Mouse (Mus musculus): ENCODE measurements around the gene Ifnar1.
"Not testable (repeated sequence)": the region's sequence is repeated elsewhere in the genome, so short reads cannot be mapped to it uniquely, and the experiment has no call there.

Ifnar1 gene

DNA sequence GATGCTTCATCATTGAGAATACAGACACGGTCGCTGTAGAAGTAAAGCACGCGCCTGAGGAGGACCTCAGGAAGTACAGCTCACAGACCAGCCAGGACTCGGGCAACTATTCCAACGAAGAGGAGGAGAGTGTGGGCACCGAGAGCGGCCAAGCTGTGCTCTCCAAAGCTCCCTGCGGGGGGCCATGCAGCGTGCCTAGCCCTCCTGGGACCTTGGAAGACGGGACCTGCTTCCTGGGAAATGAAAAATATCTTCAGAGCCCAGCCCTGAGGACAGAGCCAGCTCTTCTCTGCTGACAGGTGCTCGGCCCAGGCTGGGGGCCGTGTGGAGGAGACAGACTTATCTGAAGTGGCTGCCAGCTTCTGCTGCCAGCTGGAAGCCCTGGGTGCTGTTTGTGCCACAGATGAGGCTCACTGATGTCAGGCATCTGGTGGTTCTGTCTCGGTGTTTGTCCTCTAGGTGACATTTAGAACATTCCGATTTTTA lies 20.1 kb downstream of the Ifnar1 start:
- DNase-seq (ENCODE audit: low spot score), result no peak

DNA sequence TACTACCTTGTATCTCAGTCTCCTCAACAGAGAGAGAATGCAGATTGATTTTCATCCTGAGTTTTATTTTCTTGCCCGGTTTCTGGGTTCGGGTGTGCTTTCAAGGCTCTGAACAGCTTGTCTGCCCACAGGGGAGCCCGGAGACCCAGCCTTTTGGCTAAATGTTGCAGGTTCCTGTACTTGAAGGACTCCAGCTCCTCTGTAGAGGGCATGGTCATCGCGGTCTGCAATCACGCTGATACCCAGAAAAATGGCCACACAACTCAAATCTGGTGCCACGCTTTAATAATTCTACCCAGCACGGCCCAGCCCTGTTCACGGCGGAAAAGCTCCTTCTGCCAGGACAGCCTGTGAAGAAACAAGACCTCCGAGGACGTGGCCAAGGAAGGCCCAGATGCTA lies 21.4 kb downstream of the Ifnar1 start:
- no peak for DNase-seq (ENCODE audit: low spot score)

DNA sequence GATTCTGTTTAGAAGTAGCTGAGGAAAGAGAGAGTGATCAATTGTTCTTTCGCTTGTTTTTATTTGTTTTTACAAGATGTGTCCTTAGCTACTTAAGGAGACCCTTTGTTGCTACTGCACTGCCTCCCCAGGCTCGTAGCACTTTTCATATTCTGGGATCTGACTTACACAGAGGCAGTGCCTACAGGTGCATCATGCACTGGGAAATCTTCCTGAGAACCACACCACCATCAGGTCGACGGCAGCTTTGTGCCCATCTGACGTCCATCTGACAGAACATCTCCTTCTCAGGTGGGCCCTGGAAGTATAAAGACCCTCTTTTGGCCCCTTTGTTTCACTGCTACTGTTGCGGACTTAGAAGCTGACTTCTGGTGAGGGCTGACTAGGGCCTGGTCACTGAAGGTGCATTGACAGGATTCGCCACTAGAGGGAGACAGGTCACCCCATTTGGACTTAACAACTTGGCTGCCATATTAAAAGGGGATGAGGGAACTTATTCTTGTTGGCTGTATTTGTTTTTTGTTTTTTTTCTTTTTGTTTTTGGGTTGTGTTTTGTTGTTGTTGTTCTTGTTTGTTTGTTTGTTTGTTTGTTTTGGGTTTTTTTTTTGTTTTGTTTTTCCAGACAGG lies 27.2 kb downstream of the Ifnar1 start:
- DNase-seq (ENCODE audit: low spot score), result no peak

DNA sequence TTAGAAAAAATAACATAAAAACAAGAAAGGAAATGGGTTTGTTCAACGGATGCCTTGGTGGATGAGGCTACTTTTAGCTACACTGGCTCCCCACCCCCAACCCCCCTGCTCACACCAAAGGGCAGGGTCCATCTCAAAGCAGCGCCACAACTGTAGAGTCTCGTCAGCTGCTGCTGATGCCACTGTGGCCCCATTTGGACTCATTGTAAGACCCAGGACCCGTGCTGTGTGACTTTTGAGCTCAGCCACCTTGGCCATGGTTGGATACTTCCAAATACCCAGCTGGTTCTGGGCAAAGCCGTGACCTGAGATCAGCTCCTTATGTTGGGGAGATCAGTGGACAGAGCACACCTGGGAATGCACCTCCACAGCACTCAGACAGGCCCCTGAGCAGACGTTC lies 28.1 kb downstream of the Ifnar1 start:
- DNase-seq (ENCODE audit: low spot score), result no peak

DNA sequence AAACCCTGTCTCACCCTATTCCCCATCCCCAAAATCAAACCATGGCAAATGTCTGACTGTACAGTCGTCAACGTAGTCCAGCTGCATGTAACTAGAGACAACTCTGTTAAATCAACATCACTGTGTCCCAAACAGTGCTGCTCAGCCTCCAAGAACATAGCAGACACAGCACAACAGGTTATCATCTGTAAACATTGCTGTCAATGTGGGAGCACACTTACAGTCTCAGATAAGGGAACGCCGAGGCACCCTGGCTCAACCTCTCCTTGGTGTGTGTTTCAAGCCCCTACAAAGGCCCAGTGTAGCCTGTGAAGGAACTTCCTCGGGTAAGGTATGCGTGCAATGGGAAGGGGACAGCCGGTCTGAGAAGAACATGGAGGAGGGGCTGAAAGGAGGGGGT lies 32.0 kb downstream of the Ifnar1 start:
- DNase-seq (ENCODE audit: low spot score), result no peak

DNA sequence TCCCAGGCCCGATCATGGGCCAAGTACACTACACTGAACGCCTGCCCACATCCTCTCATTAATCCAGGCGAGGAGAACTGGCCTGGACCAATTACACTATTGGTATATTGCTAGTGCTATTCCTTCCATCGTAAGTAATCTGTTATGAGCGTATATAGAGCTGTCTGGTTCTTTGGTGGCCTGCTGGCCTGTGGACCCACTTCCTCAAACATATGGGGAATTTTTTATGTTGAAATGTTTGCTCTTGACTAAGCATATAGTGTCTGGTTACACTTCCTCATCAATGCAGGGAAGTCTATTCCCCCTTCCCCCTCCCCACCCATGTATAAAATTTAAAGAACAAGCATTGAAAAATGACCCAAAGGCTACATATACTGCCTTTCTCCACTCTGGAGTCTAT lies 37.0 kb downstream of the Ifnar1 start:
- DNase-seq (ENCODE audit: low spot score), result no peak

DNA sequence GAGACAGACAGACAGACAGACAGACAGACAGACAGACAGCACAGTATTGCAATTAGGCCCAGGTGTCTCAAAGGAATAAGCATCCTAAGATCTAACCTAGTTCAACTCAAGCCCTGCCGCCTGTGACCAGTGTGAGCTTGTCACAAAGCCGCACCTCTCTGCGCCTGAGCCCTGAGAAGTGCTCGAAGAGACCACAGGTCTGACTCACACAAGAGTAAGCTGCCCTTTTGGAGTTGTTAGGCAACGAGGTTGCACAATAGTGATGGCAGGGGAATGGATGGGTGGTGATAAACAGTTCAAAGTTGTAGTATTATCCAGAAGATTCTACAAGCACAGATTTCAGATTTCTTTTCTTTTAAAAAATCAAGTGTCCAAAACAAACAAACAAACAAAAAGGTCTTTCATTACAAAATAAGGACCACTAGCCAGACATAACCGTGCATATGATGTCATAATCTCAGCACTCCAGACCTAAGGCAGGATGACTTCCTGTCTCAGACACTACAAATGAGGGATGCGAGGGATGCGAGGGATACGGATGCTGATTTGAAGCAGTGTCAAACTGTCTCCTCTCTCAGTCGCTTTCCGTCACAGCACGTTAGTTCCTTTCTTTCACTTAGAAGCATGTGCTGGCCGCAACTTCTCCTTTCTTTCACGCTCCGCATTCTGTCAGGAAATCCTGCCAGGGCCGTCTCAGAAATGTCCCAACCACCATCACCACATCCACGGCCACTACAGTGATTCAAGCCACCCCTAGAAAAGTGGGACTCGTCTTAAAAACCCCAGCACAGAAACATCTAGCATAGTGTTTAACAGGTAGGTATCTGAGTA lies 37.7 kb downstream of the Ifnar1 start:
- DNase-seq (ENCODE audit: low spot score), result no peak

DNA sequence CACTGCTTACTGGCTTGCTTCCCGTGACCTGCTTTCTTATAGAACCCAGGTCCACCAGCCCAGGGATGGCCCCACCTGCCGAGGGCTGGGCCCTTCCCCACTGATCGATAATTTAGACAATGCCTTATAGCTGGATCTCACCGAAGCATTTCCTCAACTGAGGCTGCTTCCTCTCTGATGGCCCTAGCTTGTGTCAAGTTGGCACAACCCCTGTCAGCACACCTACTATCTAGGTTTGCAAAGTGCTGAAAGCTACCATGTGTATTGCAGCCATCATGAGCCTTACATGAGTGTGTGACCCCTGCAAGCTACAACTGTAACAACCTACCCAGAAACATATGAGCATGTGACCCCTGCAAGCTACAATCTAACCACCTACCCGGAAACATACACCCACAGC lies 39.2 kb downstream of the Ifnar1 start:
- no peak for DNase-seq (ENCODE audit: low spot score)

DNA sequence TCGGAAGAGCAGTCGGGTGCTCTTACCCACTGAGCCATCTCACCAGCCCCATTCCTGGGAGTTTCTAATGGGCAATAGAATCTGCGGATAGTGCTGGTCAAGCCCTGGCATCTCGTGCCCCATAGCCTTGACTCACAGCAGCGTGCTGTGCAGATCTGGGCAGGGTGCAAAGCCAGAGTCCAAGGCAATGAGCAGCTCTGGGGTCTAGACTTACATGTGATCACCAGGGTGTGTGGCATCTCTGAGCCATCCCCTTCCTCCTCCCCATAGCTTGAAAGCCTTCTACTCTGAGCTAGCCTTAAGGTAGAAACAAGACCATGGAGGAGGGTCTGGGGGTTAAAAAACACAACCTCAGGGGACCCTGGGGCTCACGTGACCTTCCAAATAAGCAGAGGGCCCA lies 41.2 kb downstream of the Ifnar1 start:
- no peak for DNase-seq (ENCODE audit: low spot score)

DNA sequence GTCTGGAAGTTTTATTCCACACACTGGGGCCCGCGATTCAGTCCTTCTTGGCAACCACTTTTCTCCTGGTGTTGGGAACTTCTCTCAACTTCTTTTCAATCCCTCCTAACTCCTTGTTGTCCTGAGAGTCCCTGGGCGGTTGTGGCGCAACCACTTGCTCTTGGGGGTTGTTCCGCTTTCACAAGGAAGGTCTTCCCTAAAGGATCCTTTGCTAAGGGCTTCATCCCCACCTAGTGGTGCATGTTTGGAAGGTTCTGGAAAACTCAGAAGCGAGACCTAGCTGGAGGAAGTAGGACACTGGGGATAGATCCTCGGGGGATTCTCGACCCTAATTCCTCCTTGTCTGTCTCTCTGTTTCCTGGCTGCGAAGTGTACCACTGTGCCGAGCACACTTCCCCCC lies 42.0 kb downstream of the Ifnar1 start:
- DNase-seq (ENCODE audit: low spot score), result no peak

DNA sequence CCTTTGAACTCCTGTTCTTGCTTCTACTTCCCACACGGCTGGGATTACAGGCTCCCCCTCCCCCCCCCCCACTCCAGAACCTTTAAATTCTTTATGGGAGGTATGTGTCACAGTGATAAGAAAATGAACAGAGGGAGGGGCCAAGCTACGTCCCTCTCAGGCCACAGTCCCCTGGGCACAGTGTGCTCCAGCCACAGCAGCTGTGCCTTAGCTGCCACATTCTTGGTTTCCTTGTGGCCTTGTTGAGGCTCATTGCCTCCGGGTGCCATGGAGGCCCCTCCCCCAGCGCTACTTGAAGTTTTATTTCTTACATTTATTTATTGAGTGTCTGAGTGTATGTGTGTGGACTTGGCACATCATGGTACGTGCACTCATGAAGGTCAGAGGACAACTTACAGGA lies 42.5 kb downstream of the Ifnar1 start:
- DNase-seq (ENCODE audit: low spot score), result no peak

DNA sequence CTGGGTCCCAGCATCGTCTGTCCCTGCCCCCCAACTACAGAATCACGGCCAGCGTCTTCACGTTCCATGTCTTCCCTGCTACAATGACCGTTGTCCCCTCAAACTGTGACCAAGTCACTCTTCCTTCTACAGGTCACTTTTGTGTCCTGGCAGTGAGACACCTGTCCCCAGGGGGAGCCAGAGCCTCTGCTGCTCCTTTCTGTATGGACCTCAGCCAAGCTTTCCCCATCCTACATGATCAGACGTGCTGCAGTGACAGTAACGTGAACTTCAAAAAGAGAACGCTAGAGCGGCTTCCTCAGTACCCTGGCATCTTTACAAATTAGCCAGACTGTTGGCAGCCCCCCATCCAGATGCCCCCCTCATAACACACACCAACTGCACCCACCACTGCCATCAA lies 43.5 kb downstream of the Ifnar1 start:
- no peak for DNase-seq (ENCODE audit: low spot score)

DNA sequence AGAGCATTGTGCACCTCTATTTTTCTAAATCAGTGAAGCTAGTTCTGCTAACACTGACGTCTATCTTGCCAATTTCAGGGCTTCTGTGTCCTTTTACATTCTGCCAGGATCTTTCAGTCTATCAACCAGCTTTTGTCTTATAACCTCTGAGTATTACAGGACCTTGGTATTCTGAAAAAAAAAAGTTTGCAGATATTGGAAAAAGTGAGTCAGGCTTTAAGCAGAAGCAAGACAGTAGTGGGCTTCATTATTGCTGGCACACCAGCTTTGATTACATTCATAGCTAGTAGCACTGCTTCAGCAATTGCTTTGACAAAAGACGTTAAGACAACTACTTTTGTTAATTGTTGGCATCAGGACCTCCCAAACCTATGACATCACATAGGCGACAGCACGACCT lies 45.8 kb downstream of the Ifnar1 start:
- not testable (repeated sequence) for DNase-seq (ENCODE audit: low spot score)

DNA sequence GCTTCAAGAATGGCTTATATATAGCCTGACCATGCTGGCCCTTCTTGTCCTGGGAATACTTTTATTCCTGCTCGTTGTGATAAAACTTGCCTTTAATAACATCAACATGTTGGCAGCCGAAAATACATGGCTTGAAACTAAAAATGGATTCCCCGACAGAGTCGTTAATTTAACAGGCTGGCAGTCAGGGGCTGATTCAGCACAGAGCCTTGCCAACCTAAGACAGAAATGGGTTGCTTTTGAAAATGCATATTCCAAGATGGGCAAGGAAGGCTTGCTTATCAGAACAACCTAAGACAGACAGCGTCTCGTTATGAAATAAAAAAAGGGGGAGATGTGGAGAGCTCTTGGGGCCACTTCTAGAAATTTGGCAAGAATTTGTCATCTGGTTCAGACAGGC lies 46.8 kb downstream of the Ifnar1 start:
- no peak for DNase-seq (ENCODE audit: low spot score)

DNA sequence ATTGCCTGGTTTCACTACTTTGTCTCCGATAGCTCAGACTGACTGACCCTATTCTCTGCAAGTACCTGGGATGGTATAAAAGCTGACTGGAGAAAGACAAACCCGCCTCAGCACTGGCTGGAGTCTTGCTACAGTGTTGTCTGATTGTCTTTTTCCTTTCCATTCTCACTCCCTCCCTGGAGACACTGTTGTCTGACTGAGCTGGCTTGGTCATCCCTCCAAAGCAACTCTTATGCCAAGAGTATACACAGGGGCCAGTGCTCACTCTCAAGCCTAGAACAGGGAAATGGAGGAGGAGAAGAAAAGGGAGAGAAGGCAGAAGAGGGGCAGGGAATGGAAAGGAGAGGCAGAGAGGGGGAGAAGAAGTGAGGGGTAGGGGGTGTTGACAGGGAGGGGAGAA lies 47.4 kb downstream of the Ifnar1 start:
- no peak for DNase-seq (ENCODE audit: low spot score)

DNA sequence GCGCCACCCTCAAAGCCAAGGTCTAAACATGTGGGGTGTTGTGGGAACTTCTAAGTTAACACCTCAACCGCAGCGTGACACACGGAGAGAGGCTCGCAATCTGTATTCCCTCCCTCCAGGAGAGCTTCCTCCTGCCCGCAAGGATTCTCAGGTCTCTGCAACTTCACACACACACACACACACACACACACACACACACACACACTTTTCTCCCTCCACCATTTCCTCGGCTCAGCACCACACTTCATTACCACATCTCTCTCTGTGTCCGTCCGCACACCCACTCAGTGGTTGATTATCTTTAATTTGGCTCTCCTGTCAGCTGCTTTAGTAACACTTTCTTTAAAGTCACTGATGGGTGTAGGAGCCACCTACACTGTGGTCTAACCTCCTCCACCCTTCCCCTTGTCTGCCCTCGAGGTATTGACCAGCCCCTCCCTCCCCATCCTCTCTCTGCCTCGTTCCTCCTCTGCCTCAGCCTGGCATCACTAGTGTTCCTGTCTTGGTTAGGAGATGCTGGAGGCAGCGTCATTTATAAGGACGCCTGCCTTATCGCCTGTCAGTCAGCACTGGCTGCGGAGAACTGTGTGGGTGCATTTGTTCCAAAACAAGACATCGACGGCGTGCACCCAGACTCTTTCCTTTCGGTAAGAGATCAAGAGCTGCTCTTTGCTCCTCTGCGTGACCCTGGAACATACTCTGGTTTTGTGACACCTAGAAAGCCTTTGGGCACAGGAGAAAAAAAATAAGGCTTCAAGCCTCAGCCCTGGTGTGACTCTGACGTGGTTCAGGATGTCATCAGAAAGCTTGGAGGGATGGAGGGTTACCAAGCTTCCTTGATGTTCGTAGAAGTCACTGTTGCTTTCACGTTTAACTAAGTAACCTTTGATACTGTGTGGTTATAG lies 48.3 kb downstream of the Ifnar1 start:
- no peak for DNase-seq (ENCODE audit: low spot score)

DNA sequence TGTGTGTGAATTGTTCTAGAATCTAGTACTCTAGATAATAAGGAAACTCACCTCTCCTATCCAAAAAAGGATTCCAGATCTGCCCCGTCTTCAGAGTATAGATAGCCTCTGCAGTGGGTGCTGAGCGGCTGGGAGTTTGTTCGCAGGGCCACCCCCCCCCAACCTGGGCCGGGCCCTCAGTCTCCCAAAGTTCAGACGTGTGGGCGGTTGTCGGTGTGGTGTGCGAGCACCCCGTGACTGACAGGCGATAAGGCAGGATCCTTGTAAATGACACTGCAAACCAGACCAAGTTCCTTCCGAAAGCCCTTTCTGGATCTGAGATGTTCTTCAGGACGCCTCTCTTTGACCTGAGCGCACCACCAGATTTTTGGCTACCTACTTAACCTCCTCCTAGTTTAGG lies 49.4 kb downstream of the Ifnar1 start:
- peak; percentile 39 for DNase-seq (ENCODE audit: low spot score)

DNA sequence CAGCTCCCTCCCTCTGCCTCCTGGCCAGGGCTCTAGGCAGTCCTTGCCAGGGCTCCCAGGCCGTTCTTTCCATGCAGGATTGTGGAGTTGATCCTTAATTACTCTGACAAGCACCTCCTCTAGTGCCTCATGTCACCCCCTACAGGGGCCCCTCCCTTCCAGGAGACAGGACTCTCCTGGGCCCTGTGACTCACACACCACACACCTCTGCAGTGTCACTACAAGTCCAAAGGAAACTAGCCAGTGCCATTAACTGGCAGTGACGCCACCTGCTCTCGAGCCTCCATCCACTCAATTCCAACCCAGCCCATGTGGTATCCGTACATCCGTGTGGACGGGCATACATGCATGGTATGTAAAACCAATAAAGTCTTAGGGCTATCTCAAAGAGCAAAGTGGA lies 49.9 kb downstream of the Ifnar1 start:
- no peak for DNase-seq (ENCODE audit: low spot score)

DNA sequence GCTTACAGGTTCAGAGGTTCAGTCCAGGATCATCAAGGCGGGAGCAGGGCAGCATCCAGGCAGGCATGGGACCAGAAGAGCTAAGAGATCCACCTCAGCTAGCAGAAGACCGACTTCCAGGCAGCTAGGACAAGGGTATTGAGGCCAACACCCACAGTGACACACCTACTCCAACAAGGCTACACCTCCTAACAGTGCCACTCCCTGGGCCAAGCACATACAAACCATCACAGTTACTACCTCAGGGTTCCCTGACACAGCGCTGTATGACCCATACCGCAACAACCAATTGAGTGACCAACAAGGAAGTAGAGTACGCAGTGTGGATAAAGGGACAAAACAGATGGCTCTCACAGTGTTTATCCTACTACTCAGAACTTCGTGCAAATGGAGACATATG lies 51.3 kb downstream of the Ifnar1 start:
- no peak for DNase-seq (ENCODE audit: low spot score)

DNA sequence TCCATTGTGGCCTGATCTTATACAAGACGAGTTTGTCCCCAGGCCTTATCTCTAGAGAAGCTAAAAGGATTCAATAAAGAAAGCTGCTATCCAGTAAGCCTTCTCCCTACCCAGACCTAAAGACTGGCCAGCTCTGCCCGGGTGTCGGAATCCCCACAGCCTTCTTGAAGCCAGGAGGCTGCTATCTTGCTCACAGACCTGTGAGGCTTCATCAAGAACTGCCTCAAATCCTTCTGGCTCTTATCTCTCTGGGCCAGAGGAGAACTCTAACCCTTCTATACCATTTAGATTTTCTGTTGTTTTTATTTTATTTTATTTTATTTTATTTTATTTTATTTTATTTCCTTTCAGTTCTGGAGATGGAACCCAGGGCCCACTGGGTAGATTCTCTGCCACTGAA lies 52.0 kb downstream of the Ifnar1 start:
- no peak for DNase-seq (ENCODE audit: low spot score)

DNA sequence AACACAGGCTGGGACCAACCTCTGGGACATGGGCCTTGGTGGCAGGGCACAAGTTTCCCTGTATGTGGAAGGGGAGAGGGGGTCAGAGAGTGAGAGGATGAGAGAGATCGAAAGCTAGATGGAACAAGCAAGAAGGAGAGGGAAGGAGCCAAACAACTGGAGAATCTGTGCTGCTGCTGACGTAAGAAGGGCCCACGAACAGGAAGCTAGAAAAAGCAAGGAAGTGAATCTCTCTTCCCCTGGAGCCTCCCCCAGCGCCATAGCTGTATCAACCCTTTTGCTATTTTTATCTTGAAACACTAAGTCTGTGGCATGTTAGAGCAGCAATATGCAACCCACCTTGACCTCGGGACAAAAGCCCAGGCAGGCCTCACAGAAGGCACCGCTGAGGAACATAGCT lies 53.0 kb downstream of the Ifnar1 start:
- no peak for DNase-seq (ENCODE audit: low spot score)

DNA sequence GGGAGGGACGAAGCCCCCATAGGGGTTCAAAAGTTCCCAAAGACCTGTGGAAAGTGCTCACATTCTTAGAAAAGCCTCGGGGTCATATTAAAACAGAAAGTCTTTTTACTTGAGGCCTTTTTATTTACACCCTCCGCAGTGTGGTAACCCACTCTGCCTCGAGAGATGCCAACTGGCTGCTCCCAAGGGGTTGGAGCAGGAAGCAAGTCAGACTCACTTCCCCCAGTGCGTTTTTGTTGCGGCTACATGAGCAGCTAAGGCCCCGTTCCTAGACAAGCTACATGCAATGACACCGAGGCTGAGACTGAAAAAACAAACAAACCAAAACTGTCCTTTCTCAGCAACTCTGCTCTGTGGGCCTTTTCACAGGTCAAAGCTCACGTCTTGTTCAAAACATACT lies 53.5 kb downstream of the Ifnar1 start:
- no peak for DNase-seq (ENCODE audit: low spot score)

DNA sequence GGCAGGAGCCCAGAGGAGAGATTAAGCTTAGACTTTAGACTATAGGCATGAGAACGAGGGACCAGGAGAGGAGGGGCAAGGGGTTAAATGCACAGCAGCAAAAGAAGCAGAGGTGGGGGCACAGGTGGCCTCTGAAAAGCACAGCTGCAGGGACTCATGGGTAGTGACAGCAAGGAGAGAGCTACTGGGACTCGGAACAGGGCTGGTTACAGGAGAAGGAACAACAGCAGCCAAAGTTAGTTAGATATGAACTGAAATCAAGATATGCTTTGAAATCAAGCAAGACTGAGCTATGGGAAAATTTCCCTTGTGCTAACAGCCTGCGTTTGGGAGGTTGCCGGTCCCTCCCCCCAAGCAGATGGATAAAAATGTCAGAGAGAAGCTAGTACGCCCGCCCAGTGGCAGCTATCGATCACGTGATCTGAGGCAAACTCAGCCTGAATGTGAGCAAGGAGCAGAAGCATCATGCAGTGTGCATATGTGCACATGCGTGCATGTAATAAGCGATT lies 56.6 kb downstream of the Ifnar1 start:
- DNase-seq (ENCODE audit: low spot score), result no peak

All from urinary bladder, postnatal 10 days (tissue).